ENCODE assay signal across 27 mouse cellular contexts in genomic region chr4:130017036-130017674, GRCm38 (mm10). TPM values are rescaled to one million over a fixed set of nuclear protein-coding genes. Genes with fewer than 3 reads are reported as not detected.
A peak's percentile ranks its signal among the peaks of the same experiment; 100 is the strongest.
DNase-seq lines count a peak whose midpoint lies in the region; ATAC-seq and TF ChIP-seq lines count a peak whose summit lies in the region.
"Had no signal": no experiment of that assay in that cellular context is flagged by ENCODE, and none has a peak within 500 bp of the region (broad histone marks: within the 10 kb centered on the region; RNA-seq: fewer than 3 reads in every experiment).

No protein-coding gene starts in this region.

- no peak overlapping the region for H3K4me2 ChIP-seq in midbrain, embryonic 14.5 days (ENCODE audit: low read length)
- H3K4me2 ChIP-seq: embryonic facial prominence, embryonic 13.5 days; forebrain, embryonic 12.5 days; heart, embryonic 13.5 days; hindbrain, embryonic 12.5 days; limb, embryonic 12.5 days; liver, embryonic 11.5 days; midbrain, embryonic 12.5 days; neural tube, embryonic 13.5 days had no signal

- H3K4me3 ChIP-seq in bone marrow, adult 2 months (replicated peaks; ENCODE audit: control insufficient read depth, low read depth, low read length) = no peak overlapping the region
- H3K4me3 ChIP-seq in lung, adult 2 months (replicated peaks; ENCODE audit: extremely low read depth, low read depth, low read length) = no peak overlapping the region
- H3K4me3 ChIP-seq in midbrain, embryonic 14.5 days (replicated peaks; ENCODE audit: low read depth, low read length) = no peak overlapping the region
- H3K4me3 ChIP-seq: embryonic facial prominence, embryonic 13.5 days; erythroblast, embryonic 14.5 days; forebrain, embryonic 12.5 days; heart, adult 2 months; heart, embryonic 13.5 days; hindbrain, embryonic 12.5 days; limb, embryonic 12.5 days; midbrain, embryonic 12.5 days; neural tube, embryonic 13.5 days had no signal

- no peak for ATAC-seq in midbrain, embryonic 14.5 days (ENCODE audit: low FRiP score, low TSS enrichment)
- ATAC-seq: liver, postnatal 0 days had no signal

- TF ChIP-seq CTCF in bone marrow, adult 2 months (IDR thresholded peaks at IDR 0.05; ENCODE audit: control insufficient read depth, insufficient read depth, low read length) = no peak
- no peak for TF ChIP-seq CTCF in lung, adult 2 months (IDR thresholded peaks at IDR 0.05; ENCODE audit: insufficient read depth, low read length)

- H3K27me3 ChIP-seq in midbrain, embryonic 14.5 days (ENCODE audit: control insufficient read depth, insufficient read depth, low read length) = no peaks in the 10 kb centered on the region
- H3K27me3 ChIP-seq: neural tube, embryonic 13.5 days had no signal

- no peaks in the 10 kb centered on the region for H3K9me3 ChIP-seq in midbrain, embryonic 14.5 days (ENCODE audit: control insufficient read depth, low read length)
- H3K9me3 ChIP-seq: embryonic facial prominence, embryonic 13.5 days; forebrain, embryonic 12.5 days; heart, embryonic 13.5 days; hindbrain, embryonic 12.5 days; limb, embryonic 12.5 days; midbrain, embryonic 12.5 days; neural tube, embryonic 13.5 days had no signal

- peak; percentile 21 for DNase-seq in T-cell, adult 2 months (ENCODE audit: low spot score)
- DNase-seq in natural killer cell, adult 2 months (ENCODE audit: low spot score in 2 of 2) = peak; percentile 23 to 48
- peak; percentile 50 to 59 for DNase-seq in thymus, postnatal 36 days
- no peak for DNase-seq in lung, adult 2 months
- DNase-seq in ovary, adult 18-20 months (ENCODE audit: low spot score) = no peak
- DNase-seq in midbrain, embryonic 14.5 days = no peak
- DNase-seq: adrenal gland, postnatal 36 days; cerebellum, adult 11 months; cerebellum, postnatal 10 days; gastrocnemius, postnatal 36 days; heart, adult 2 months; heart, postnatal 14 days; kidney, adult 8-10 months; kidney, postnatal 14 days; layer of hippocampus, postnatal 36 days; liver, postnatal 0 days; lung, postnatal 10 days had no signal

- TF ChIP-seq POLR2A in bone marrow, adult 2 months (IDR thresholded peaks at IDR 0.05; ENCODE audit: borderline replicate concordance, control insufficient read depth, low read depth, low read length) = no peak
- TF ChIP-seq POLR2A in lung, adult 2 months (IDR thresholded peaks at IDR 0.05; ENCODE audit: borderline replicate concordance, extremely low read depth, low read depth, low read length) = no peak

- WGBS in bone marrow, adult 2 months = 41% methylated on average over 18 of the region's 18 CpGs
- WGBS in lung, adult 2 months = 53% methylated on average over 18 of the region's 18 CpGs
- 85% methylated on average over 18 of the region's 18 CpGs for WGBS in midbrain, embryonic 14.5 days

- H3K4me1 ChIP-seq in bone marrow, adult 2 months (ENCODE audit: control insufficient read depth, insufficient read depth, low read length) = no peaks in the 10 kb centered on the region
- no peaks in the 10 kb centered on the region for H3K4me1 ChIP-seq in lung, adult 2 months (ENCODE audit: control insufficient read depth, insufficient read depth, low read length)
- H3K4me1 ChIP-seq in midbrain, embryonic 14.5 days (ENCODE audit: control insufficient read depth, insufficient read depth, low read length) = peaks cover 6% of the 10 kb centered on the region; the same call in 1 of the 2 replicates

- 0 out of 2 replicates have a peak overlapping the region, but pooled peaks have one; percentile 26 for H3K27ac ChIP-seq in bone marrow, adult 2 months (ENCODE audit: control insufficient read depth, insufficient read depth, low read depth, low read length, poor library complexity)
- H3K27ac ChIP-seq in midbrain, embryonic 14.5 days (replicated peaks; ENCODE audit: low read depth, low read length) = no peak overlapping the region
- H3K27ac ChIP-seq: embryonic facial prominence, embryonic 13.5 days; forebrain, embryonic 12.5 days; heart, adult 2 months; heart, embryonic 13.5 days; hindbrain, embryonic 12.5 days; limb, embryonic 12.5 days; midbrain, embryonic 12.5 days; neural tube, embryonic 13.5 days had no signal

- peaks cover 35% of the 10 kb centered on the region for H3K36me3 ChIP-seq in midbrain, embryonic 14.5 days (ENCODE audit: control insufficient read depth, insufficient read depth, low read length)
- H3K36me3 ChIP-seq: heart, embryonic 13.5 days had no signal

- no peak overlapping the region for H3K9ac ChIP-seq in midbrain, embryonic 14.5 days (replicated peaks; ENCODE audit: low read length)
- H3K9ac ChIP-seq: embryonic facial prominence, embryonic 13.5 days; forebrain, embryonic 12.5 days; heart, embryonic 13.5 days; hindbrain, embryonic 12.5 days; limb, embryonic 12.5 days; liver, postnatal 0 days; midbrain, embryonic 12.5 days; neural tube, embryonic 13.5 days had no signal

RNA-seq across cellular contexts. Expression of gene Col16a1, which starts 30.5 kb away (rescaled TPM):
- polyA plus RNA-seq in bone marrow, adult 2 months (2011; ENCODE audit: insufficient read depth, insufficient read length, low replicate concordance, missing spikeins) = 3.9 and 8.8 TPM in 2 replicates
- 27.9 and 31.8 TPM in 2 replicates for polyA plus RNA-seq in lung, adult 2 months (2012; rRNA removed)
- 4.3 and 4.4 TPM in 2 replicates for polyA plus RNA-seq in midbrain, embryonic 14.5 days (2014; fragmentation: Nextera tagmentation; extraction: Ambion mirVana)
- polyA plus RNA-seq: erythroblast, embryonic 14.5 days had no signal

RNA-seq across cellular contexts. Expression of gene Adgrb2, which starts 32.5 kb away (rescaled TPM):
- not detected in 2 replicates for polyA plus RNA-seq in bone marrow, adult 2 months (2011; ENCODE audit: insufficient read depth, insufficient read length, low replicate concordance, missing spikeins)
- polyA plus RNA-seq in lung, adult 2 months (2012; rRNA removed) = 0.80 and 4.6 TPM in 2 replicates
- 15.9 and 16.9 TPM in 2 replicates for polyA plus RNA-seq in midbrain, embryonic 14.5 days (2014; fragmentation: Nextera tagmentation; extraction: Ambion mirVana)
- polyA plus RNA-seq: erythroblast, embryonic 14.5 days; liver, postnatal 0 days had no signal

Comparison
In these comparisons a context has a peak if more than half of its experiments do, and no peak if none do; other contexts are left out.
1. DNase-seq: peak in T-cell, adult 2 months (single experiment), natural killer cell, adult 2 months (2 of 2) and thymus, postnatal 36 days (2 of 2); none in lung, adult 2 months (single experiment), ovary, adult 18-20 months (single experiment) and midbrain, embryonic 14.5 days (single experiment).